Mouse (Mus musculus): ENCODE measurements around the gene Cyb5rl.

- TF ChIP-seq ZNF384 (IDR thresholded peaks at IDR 0.05; ENCODE audit: low read depth, low read length) (no peak), ZC3H11A (IDR thresholded peaks at IDR 0.05; ENCODE audit: borderline replicate concordance, low read depth, low read length) (no peak)
Measured at GRCm38 (mm10) chr4:107083126-107083525, 16.3 kb downstream of the Cyb5rl start.

Measured in ES-E14 (cell line).